Mouse (Mus musculus): ENCODE measurements around the gene Zcchc7.

GRCm38 (mm10) chr4:44721237-44721636, 34.4 kb upstream of the Zcchc7 start:
- TF ChIP-seq CTCF (IDR thresholded peaks at IDR 0.05; ENCODE audit: low read depth) (no peak), EP300 (IDR thresholded peaks at IDR 0.05; ENCODE audit: low read depth) (no peak)

Measured in liver, embryonic 14.5 days (tissue).